Mouse (Mus musculus): ENCODE measurements around the gene Ciz1. TPM values are rescaled to one million over a fixed set of nuclear protein-coding genes. Genes with fewer than 3 reads are reported as not detected.

Gene Ciz1
- polyA plus RNA-seq (2014; fragmentation: Nextera tagmentation; extraction: Ambion mirVana) = 37.3 and 48.0 TPM in 2 replicates

- Histone ChIP-seq H3K36me3 (ENCODE audit: control insufficient read depth, insufficient read depth, low read length) (no peaks in the 10 kb centered on the region), H3K4me2 (ENCODE audit: low read length) (peak within 1 kb of the TSS; percentile 90), H3K4me3 (ENCODE audit: low read depth, low read length) (peak within 1 kb of the TSS; percentile 60), H3K9ac (ENCODE audit: low read length) (peak within 1 kb of the TSS; percentile 82), H3K9me3 (replicated peaks; ENCODE audit: control insufficient read depth, low read length) (no peaks in the 10 kb centered on the region), H3K27me3 (replicated peaks; ENCODE audit: control insufficient read depth, insufficient read depth, low read length) (no peaks in the 10 kb centered on the region), H3K4me1 (ENCODE audit: control insufficient read depth, insufficient read depth, low read length) (peaks cover 10% of the 10 kb centered on the region; the same call in 1 of the 2 replicates), H3K27ac (ENCODE audit: low read depth, low read length) (peak within 1 kb of the TSS; percentile 79)
- peak; percentile 65 for ATAC-seq
- under 1% methylated on average over 35 of the region's 52 CpGs for WGBS
- DNase-seq (ENCODE audit: low spot score) = peak; percentile 81
Measured at GRCm38 (mm10) chr2:32352151-32353006, at the start of gene Ciz1. Gene Ciz1, plus strand, starts transcription at chr2:32352327.

GRCm38 (mm10) chr2:32302952-32303351 is 49.2 kb upstream of the Ciz1 start:
- Histone ChIP-seq H3K9ac (ENCODE audit: low read length) (no peak overlapping the region), H3K27ac (ENCODE audit: low read depth, low read length) (no peak overlapping the region), H3K36me3 (ENCODE audit: control insufficient read depth, insufficient read depth, low read length) (peaks cover 94% of the 10 kb centered on the region), H3K4me2 (ENCODE audit: low read length) (no peak overlapping the region), H3K4me3 (ENCODE audit: low read depth, low read length) (no peak overlapping the region), H3K4me1 (ENCODE audit: control insufficient read depth, insufficient read depth, low read length) (no peaks in the 10 kb centered on the region), H3K9me3 (replicated peaks; ENCODE audit: control insufficient read depth, low read length) (no peaks in the 10 kb centered on the region), H3K27me3 (replicated peaks; ENCODE audit: control insufficient read depth, insufficient read depth, low read length) (no peaks in the 10 kb centered on the region)
- DNase-seq (ENCODE audit: low spot score) (no peak), ATAC-seq (no peak)
- WGBS = 92% methylated on average over 10 of the region's 10 CpGs

GRCm38 (mm10) chr2:32304145-32304832 is 47.8 kb upstream of the Ciz1 start:
- no peak overlapping the region for H3K4me3 ChIP-seq (ENCODE audit: low read depth, low read length)
- H3K9me3 ChIP-seq (replicated peaks; ENCODE audit: control insufficient read depth, low read length) = no peaks in the 10 kb centered on the region
- DNase-seq (ENCODE audit: low spot score) (peak; percentile 51), ATAC-seq (peak; percentile 52)
- no peak overlapping the region for H3K27ac ChIP-seq (ENCODE audit: low read depth, low read length)
- peaks cover 94% of the 10 kb centered on the region for H3K36me3 ChIP-seq (ENCODE audit: control insufficient read depth, insufficient read depth, low read length)
- H3K27me3 ChIP-seq (replicated peaks; ENCODE audit: control insufficient read depth, insufficient read depth, low read length) = no peaks in the 10 kb centered on the region
- no peak overlapping the region for H3K9ac ChIP-seq (ENCODE audit: low read length)
- WGBS = 55% methylated on average over 8 of the region's 8 CpGs
- H3K4me1 ChIP-seq (ENCODE audit: control insufficient read depth, insufficient read depth, low read length) = no peaks in the 10 kb centered on the region
- no peak overlapping the region for H3K4me2 ChIP-seq (ENCODE audit: low read length)

- H3K9me3 ChIP-seq (replicated peaks; ENCODE audit: control insufficient read depth, low read length) = no peaks in the 10 kb centered on the region
- no peak for ATAC-seq
- H3K4me1 ChIP-seq (ENCODE audit: control insufficient read depth, insufficient read depth, low read length) = no peaks in the 10 kb centered on the region
- peaks cover 96% of the 10 kb centered on the region for H3K36me3 ChIP-seq (ENCODE audit: control insufficient read depth, insufficient read depth, low read length)
- no peaks in the 10 kb centered on the region for H3K27me3 ChIP-seq (replicated peaks; ENCODE audit: control insufficient read depth, insufficient read depth, low read length)
- no peak overlapping the region for H3K4me2 ChIP-seq (ENCODE audit: low read length)
- no peak for DNase-seq (ENCODE audit: low spot score)
- H3K4me3 ChIP-seq (ENCODE audit: low read depth, low read length) = no peak overlapping the region
- no peak overlapping the region for H3K27ac ChIP-seq (ENCODE audit: low read depth, low read length)
- no peak overlapping the region for H3K9ac ChIP-seq (ENCODE audit: low read length)
- WGBS = 96% methylated on average over 5 of the region's 5 CpGs
Measured at GRCm38 (mm10) chr2:32305668-32306067, 46.5 kb upstream of the Ciz1 start.

- H3K9ac ChIP-seq (ENCODE audit: low read length) = no peak overlapping the region
Measured at GRCm38 (mm10) chr2:32306176-32306575, 46.0 kb upstream of the Ciz1 start.

GRCm38 (mm10) chr2:32307247-32307798 is 44.8 kb upstream of the Ciz1 start:
- DNase-seq (ENCODE audit: low spot score) (no peak), ATAC-seq (no peak)
- H3K27ac ChIP-seq (ENCODE audit: low read depth, low read length) = no peak overlapping the region
- H3K4me3 ChIP-seq (ENCODE audit: low read depth, low read length) = no peak overlapping the region
- H3K27me3 ChIP-seq (replicated peaks; ENCODE audit: control insufficient read depth, insufficient read depth, low read length) = no peaks in the 10 kb centered on the region
- 86% methylated on average over 6 of the region's 6 CpGs for WGBS
- H3K9ac ChIP-seq (ENCODE audit: low read length) = no peak overlapping the region
- H3K4me1 ChIP-seq (ENCODE audit: control insufficient read depth, insufficient read depth, low read length) = peaks cover 10% of the 10 kb centered on the region
- H3K4me2 ChIP-seq (ENCODE audit: low read length) = no peak overlapping the region
- H3K9me3 ChIP-seq (replicated peaks; ENCODE audit: control insufficient read depth, low read length) = no peaks in the 10 kb centered on the region
- peaks cover 81% of the 10 kb centered on the region for H3K36me3 ChIP-seq (ENCODE audit: control insufficient read depth, insufficient read depth, low read length)

More at GRCm38 (mm10) chr2:32306176-32306575, 46.0 kb upstream of the Ciz1 start:
- Histone ChIP-seq H3K36me3 (ENCODE audit: control insufficient read depth, insufficient read depth, low read length) (peaks cover 92% of the 10 kb centered on the region), H3K27me3 (replicated peaks; ENCODE audit: control insufficient read depth, insufficient read depth, low read length) (no peaks in the 10 kb centered on the region), H3K4me2 (ENCODE audit: low read length) (no peak overlapping the region), H3K27ac (ENCODE audit: low read depth, low read length) (no peak overlapping the region), H3K4me3 (ENCODE audit: low read depth, low read length) (no peak overlapping the region), H3K4me1 (ENCODE audit: control insufficient read depth, insufficient read depth, low read length) (peaks cover under 1% of the 10 kb centered on the region; the same call in 1 of the 2 replicates), H3K9me3 (replicated peaks; ENCODE audit: control insufficient read depth, low read length) (no peaks in the 10 kb centered on the region)
- DNase-seq (ENCODE audit: low spot score) (no peak), ATAC-seq (no peak)
- 90% methylated on average over 9 of the region's 9 CpGs for WGBS

GRCm38 (mm10) chr2:32307941-32308760 is 44.0 kb upstream of the Ciz1 start:
- DNase-seq (ENCODE audit: low spot score) (peak; percentile 79), ATAC-seq (no peak)
- Histone ChIP-seq H3K4me2 (ENCODE audit: low read length) (no peak overlapping the region), H3K36me3 (ENCODE audit: control insufficient read depth, insufficient read depth, low read length) (peaks cover 73% of the 10 kb centered on the region), H3K9ac (ENCODE audit: low read length) (no peak overlapping the region), H3K4me3 (ENCODE audit: low read depth, low read length) (no peak overlapping the region), H3K27ac (ENCODE audit: low read depth, low read length) (no peak overlapping the region), H3K27me3 (replicated peaks; ENCODE audit: control insufficient read depth, insufficient read depth, low read length) (no peaks in the 10 kb centered on the region), H3K4me1 (ENCODE audit: control insufficient read depth, insufficient read depth, low read length) (peaks cover 10% of the 10 kb centered on the region), H3K9me3 (replicated peaks; ENCODE audit: control insufficient read depth, low read length) (no peaks in the 10 kb centered on the region)
- WGBS = 39% methylated on average over 8 of the region's 8 CpGs

GRCm38 (mm10) chr2:32308870-32309568 is 43.1 kb upstream of the Ciz1 start:
- Histone ChIP-seq H3K4me3 (ENCODE audit: low read depth, low read length) (no peak overlapping the region), H3K36me3 (ENCODE audit: control insufficient read depth, insufficient read depth, low read length) (peaks cover 64% of the 10 kb centered on the region), H3K27me3 (replicated peaks; ENCODE audit: control insufficient read depth, insufficient read depth, low read length) (no peaks in the 10 kb centered on the region), H3K27ac (ENCODE audit: low read depth, low read length) (no peak overlapping the region), H3K4me2 (ENCODE audit: low read length) (no peak overlapping the region), H3K4me1 (ENCODE audit: control insufficient read depth, insufficient read depth, low read length) (peaks cover 10% of the 10 kb centered on the region), H3K9me3 (replicated peaks; ENCODE audit: control insufficient read depth, low read length) (no peaks in the 10 kb centered on the region), H3K9ac (ENCODE audit: low read length) (no peak overlapping the region)
- DNase-seq (ENCODE audit: low spot score) (no peak), ATAC-seq (no peak)
- WGBS = 90% methylated on average over 16 of the region's 16 CpGs
